Mouse (Mus musculus) heart, embryonic 14.5 days (tissue): ENCODE data around the gene Larp1b. TPM values are rescaled to one million over a fixed set of nuclear protein-coding genes. Genes with fewer than 3 reads are reported as not detected.

Experiments
- ATAC-seq: fragments of 200-750 bp; cut with Nextera tagmentation; 2 replicates; pipeline ENCODE4 v1.8.0; 2017; ENCODE audit warnings: low read depth, moderate TSS enrichment; ENCODE audit not compliant: insufficient number of reproducible peaks, insufficient read depth, low FRiP score
- H3K27ac ChIP-seq, 2 experiments: fragments of 200-500 bp in 1 of 2; fragments of 300-500 bp in 1 of 2; sonication (generic) in 1 of 2; replicated peaks in 1 of 2; 2 replicates each; pipeline ENCODE4 v1.5.1; 2012 to 2014; ENCODE audit warnings: low read depth in 2 of 2, low read length in 2 of 2, control low read depth in 1 of 2, mild to moderate bottlenecking in 1 of 2, mixed read lengths in 1 of 2; ENCODE audit not compliant: control insufficient read depth in 1 of 2, insufficient read depth in 1 of 2
- H3K27me3 ChIP-seq: fragments of 300-500 bp; sonication (generic); 2 replicates; pipeline ENCODE4 v1.6.1; 2014; ENCODE audit warnings: mild to moderate bottlenecking, low read length, control low read depth; ENCODE audit not compliant: control insufficient read depth, insufficient read depth
- H3K36me3 ChIP-seq: fragments of 300-500 bp; sonication (generic); 2 replicates; pipeline ENCODE4 v1.6.1; 2014; ENCODE audit warnings: mild to moderate bottlenecking, control low read depth, low read length, mixed read lengths; ENCODE audit not compliant: control insufficient read depth, insufficient read depth
- H3K4me1 ChIP-seq, 2 experiments: fragments of 200-500 bp in 1 of 2; fragments of 300-500 bp in 1 of 2; sonication (generic) in 1 of 2; 2 replicates each; pipeline ENCODE4 v1.6.1; 2012 to 2014; ENCODE audit warnings: low read length in 2 of 2, control low read depth in 1 of 2, mixed read lengths in 1 of 2; ENCODE audit not compliant: control insufficient read depth in 2 of 2, insufficient read depth in 2 of 2
- H3K4me2 ChIP-seq: fragments of 300-500 bp; sonication (generic); 2 replicates; pipeline ENCODE4 v1.6.1; 2014; ENCODE audit warnings: mild to moderate bottlenecking, low read length
- H3K4me3 ChIP-seq, 2 experiments: fragments of 200-500 bp in 1 of 2; fragments of 300-500 bp in 1 of 2; sonication (generic) in 1 of 2; 2 replicates each; pipeline ENCODE4 v1.5.1; 2012 to 2014; ENCODE audit warnings: low read length in 2 of 2, mild to moderate bottlenecking in 2 of 2, control low read depth in 1 of 2, low read depth in 1 of 2, moderate library complexity in 1 of 2; ENCODE audit not compliant: control insufficient read depth in 1 of 2, insufficient read depth in 1 of 2
- H3K9ac ChIP-seq: fragments of 300-500 bp; sonication (generic); 2 replicates; pipeline ENCODE4 v1.6.1; 2014; ENCODE audit warnings: mild to moderate bottlenecking, low read length
- H3K9me3 ChIP-seq: fragments of 300-500 bp; sonication (generic); 2 replicates; pipeline ENCODE4 v1.6.1; 2016; ENCODE audit warnings: low read length, control low read depth; ENCODE audit not compliant: control insufficient read depth
- WGBS: fragments of 180-500 bp; shearing (Covaris S2); extraction: QIAGEN DNeasy Blood & Tissue Kit; methylation state at CpG from one replicate; pipeline ENCODE4 v1.1.7; 2014; 5-methylcytosine and 5-hydroxymethylcytosine counted together
- polyA plus RNA-seq: library from polyadenylated mRNA; unstranded; fragments of >200 nt; fragmentation: Nextera tagmentation; extraction: Ambion mirVana; gene quantifications from 2 replicates; pipeline ENCODE4 v1.2.1, GENCODE M21; 2014

Larp1b gene
- polyA plus RNA-seq, 1 experiment from 2014 or later, result 15.7 TPM

- peak; percentile 18 for ATAC-seq
- WGBS, result 0% methylated on average over 6 of the region's 6 CpGs
These were observed 134.1 kb downstream of the Larp1b start for GRCm38 (mm10) chr3:41083790-41084112.

GRCm38 (mm10) chr3:41084421-41084820, 134.8 kb downstream of the Larp1b start:
- Histone ChIP-seq H3K27ac (no peak overlapping the region), H3K4me3 (no peak overlapping the region), H3K4me1 (peaks cover 2 to 22% of the 10 kb centered on the region in 2 experiments; a peak in 3 of 4 replicates), H3K27me3 (no peaks in the 10 kb centered on the region), H3K9ac (peak overlapping the region; percentile 87; the same call in 1 of the 2 replicates), H3K36me3 (0 out of 2 replicates have a peak, but pooled peaks cover 2% of the 10 kb centered on the region), H3K9me3 (no peaks in the 10 kb centered on the region), H3K4me2 (peak overlapping the region; percentile 82)
- no peak for ATAC-seq
- WGBS, result 82% methylated on average over 5 of the region's 5 CpGs

More at GRCm38 (mm10) chr3:41083790-41084112, 134.1 kb downstream of the Larp1b start:
- H3K27me3 ChIP-seq, result no peaks in the 10 kb centered on the region
- peaks cover 2 to 21% of the 10 kb centered on the region in 2 experiments; a peak in 3 of 4 replicates for H3K4me1 ChIP-seq
- no peaks in the 10 kb centered on the region for H3K9me3 ChIP-seq
- peak overlapping the region; percentile 87 for H3K9ac ChIP-seq
- H3K27ac ChIP-seq, result peak overlapping the region; percentile 85 to 96
- 0 out of 2 replicates have a peak, but pooled peaks cover 2% of the 10 kb centered on the region for H3K36me3 ChIP-seq
- H3K4me2 ChIP-seq, result peak overlapping the region; percentile 82
- peak overlapping the region; percentile 60 to 88 for H3K4me3 ChIP-seq

GRCm38 (mm10) chr3:41087071-41087470, 137.4 kb downstream of the Larp1b start:
- H3K4me3 ChIP-seq, result no peak overlapping the region
- no peaks in the 10 kb centered on the region for H3K36me3 ChIP-seq
- ATAC-seq, result no peak
- no peaks in the 10 kb centered on the region for H3K27me3 ChIP-seq
- no peak overlapping the region for H3K4me2 ChIP-seq
- no peaks in the 10 kb centered on the region for H3K9me3 ChIP-seq
- 0 out of 4 replicates have a peak, but pooled peaks cover 0 to 9% of the 10 kb centered on the region in 2 experiments for H3K4me1 ChIP-seq
- H3K9ac ChIP-seq, result no peak overlapping the region
- no peak overlapping the region for H3K27ac ChIP-seq

Other genes with a start within 250 kb of the Larp1b start
- 1.00 and 1.1 TPM in 2 replicates for gene Slc25a31, start 241.0 kb upstream of the Larp1b start, polyA plus RNA-seq
- 34.2 and 35.5 TPM in 2 replicates for gene Hspa4l, start 205.3 kb upstream of the Larp1b start, polyA plus RNA-seq
- 32.0 and 34.6 TPM in 2 replicates for gene Plk4, start 149.8 kb upstream of the Larp1b start, polyA plus RNA-seq
- gene Mfsd8, start 102.9 kb upstream of the Larp1b start, polyA plus RNA-seq, result 6.9 and 7.9 TPM in 2 replicates
- 18.9 and 19.8 TPM in 2 replicates for gene Abhd18, start 102.9 kb upstream of the Larp1b start, polyA plus RNA-seq
- gene 1700034I23Rik, start 47.3 kb upstream of the Larp1b start, polyA plus RNA-seq, result 0.30 and 0.36 TPM in 2 replicates
- 32.7 and 39.7 TPM in 2 replicates for gene Pgrmc2, start 133.2 kb downstream of the Larp1b start, polyA plus RNA-seq